Mouse (Mus musculus) left cerebral cortex, adult 9 months (tissue): Measurements from ENCODE around the gene Gm21985.

Source experiments
- DNase-seq, 2 experiments: peaks; one replicate each; pipeline ENCODE4 v3.0.0; 2022; ENCODE audit warnings: low spot score in 2 of 2

The Gm21985 gene

GRCm38 (mm10) chr2:112332051-112332898, 66.2 kb downstream of the Gm21985 start:
- DNase-seq, result no peak

- DNase-seq, result no peak
Measured at GRCm38 (mm10) chr2:112337211-112337610, 71.1 kb downstream of the Gm21985 start.

DNA sequence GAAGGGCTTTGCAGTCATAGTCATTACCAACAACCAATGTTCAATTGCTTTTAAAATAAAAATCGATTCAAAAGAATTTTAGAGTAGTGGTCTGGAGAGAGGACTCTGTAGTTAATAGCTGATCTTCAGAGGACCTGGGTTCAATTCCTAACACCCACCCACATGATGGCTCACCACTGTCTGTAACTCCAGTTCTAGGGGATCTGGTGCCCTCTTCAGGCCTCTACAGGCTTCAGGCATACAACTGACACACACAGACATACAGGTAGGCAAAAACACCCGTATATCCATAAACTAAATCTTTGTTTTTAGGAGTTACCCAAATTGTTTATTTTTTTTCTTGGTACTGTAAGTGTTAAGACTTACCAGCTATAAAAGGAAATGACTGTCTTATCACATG, 73.6 kb downstream of the Gm21985 start:
- DNase-seq, result no peak

DNA sequence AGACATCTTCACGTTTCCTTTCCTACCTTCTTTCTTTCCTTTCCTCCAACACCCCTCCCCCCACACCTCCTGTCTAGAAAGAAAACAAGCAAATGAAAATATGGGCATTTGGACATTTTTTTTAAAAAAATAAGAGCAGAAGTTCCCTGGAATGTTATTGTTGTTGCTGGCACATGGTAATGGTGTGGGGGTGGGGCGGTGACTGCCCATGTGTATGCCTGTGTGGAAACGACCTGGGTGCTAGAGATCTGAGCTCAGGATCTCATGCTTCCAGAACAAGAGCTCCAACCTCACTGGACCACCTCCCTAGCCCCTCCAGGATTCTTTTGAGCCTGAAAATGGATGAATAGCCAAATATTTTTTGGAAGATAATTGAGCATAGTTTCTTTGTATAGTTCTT, 75.0 kb downstream of the Gm21985 start:
- DNase-seq, result no peak

- no peak for DNase-seq
Measured at GRCm38 (mm10) chr2:112348246-112348645, 82.1 kb downstream of the Gm21985 start.

DNA sequence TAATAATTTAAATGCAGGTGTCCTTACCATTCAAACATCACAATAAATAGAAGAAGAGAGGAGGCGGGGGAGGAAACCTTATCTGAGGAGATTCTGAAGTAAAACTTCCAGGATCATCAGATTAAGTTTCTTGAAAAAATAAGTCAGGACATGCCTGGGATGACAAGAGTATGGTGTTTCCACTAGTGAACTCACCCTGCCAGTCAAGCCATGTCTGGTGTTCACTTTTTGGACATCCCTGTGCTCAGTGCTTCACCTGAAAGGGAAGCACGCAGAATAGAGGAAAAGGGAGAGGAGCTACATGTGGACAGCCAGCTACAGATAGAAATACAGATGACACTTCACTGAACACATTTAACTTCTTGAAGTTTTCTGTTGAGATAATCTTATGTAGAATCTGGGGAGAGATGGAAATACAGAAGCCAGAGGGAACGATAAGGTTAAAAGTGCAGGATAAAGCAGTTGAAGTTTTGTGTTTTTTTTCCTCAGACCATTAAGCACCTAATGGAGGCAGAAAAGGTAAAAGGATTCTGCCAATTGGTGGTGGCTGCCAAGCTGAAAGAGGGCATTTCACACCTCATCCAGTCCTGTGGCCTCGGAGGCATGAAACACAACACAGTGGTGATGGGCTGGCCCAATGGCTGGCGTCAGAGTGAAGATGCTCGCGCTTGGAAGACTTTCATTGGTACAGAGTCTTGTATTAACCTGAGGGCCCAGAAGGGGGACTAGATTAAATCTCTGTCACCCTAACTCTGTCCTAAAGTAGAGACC, 87.8 kb downstream of the Gm21985 start:
- no peak for DNase-seq

GRCm38 (mm10) chr2:112359611-112360010, 93.5 kb downstream of the Gm21985 start:
- no peak for DNase-seq

GRCm38 (mm10) chr2:112360012-112360780, 94.1 kb downstream of the Gm21985 start:
- no peak for DNase-seq

GRCm38 (mm10) chr2:112360781-112361169, 94.7 kb downstream of the Gm21985 start:
- DNase-seq, result no peak

- no peak for DNase-seq
Measured at GRCm38 (mm10) chr2:112367222-112367621, 101.1 kb downstream of the Gm21985 start.

DNA sequence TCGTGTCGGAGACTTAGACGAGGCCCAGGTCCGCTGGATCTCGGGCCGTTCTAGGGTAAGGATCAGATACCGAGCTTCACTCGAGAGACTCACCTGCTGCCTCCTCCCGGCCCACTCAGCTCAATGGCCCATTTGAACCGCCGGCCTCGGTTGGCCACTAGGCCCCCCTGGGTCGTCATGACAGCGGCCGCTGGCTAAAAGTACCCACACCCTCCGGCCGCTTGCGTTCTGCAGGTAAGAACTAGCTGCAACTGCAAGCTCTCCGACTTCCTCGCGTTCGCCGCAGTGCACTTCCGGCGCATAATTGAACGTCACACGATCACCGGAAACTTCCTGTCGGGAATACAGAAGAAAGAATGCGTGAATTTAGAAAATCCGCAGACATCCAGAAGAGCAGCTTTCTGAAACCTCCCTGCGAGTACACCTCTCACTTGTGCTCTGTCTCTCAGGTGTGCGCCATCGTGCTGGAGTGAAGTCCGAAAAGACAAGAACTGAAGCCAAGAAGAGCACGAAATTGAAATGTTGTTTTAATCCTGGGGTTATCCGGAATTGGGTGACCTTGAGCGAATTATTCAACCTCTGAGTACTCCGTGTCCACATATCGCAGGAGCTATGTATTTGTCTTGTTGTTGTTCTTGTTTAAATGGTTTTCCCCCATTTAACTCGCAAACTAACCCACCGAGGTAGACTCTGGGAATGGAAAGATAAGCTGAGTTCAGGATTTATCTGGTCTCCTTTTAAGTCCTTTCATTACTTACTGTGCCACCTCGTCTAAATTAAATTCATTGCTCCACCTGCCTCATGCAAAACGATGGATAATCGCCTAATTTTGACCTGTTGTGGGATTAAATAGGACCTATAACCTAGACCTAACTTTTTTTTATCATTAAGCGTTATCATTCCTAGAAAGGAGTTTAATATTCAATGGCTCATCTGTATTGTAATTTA, 101.9 kb downstream of the Gm21985 start, which contains the start of gene Emc4:
Gene Emc4, minus strand, starts transcription at position 302 of the 948 bp plus-strand sequence.
- DNase-seq, result peak; percentile 69 to 92

DNA sequence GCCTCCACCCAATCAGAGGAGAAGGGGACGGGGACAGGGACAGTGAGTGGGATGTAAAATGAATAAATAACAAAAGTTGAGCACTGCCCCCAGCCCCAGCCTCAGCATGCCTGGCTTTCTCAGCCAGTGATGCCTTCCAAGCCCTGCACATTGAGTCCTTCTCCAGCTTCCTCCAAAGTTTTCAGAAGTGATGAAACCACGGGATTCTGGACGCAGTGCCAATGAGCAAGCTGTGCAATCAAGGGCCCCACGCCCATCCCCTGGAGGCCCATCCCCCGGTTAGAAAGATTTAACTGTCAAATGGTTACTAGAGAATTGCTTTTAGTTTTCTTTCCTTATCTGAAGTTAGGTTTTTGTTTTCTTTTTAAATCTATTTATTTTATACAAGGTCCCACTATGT, 103.8 kb downstream of the Gm21985 start:
- no peak for DNase-seq

GRCm38 (mm10) chr2:112373141-112373540, 107.0 kb downstream of the Gm21985 start:
- DNase-seq, result no peak

DNA sequence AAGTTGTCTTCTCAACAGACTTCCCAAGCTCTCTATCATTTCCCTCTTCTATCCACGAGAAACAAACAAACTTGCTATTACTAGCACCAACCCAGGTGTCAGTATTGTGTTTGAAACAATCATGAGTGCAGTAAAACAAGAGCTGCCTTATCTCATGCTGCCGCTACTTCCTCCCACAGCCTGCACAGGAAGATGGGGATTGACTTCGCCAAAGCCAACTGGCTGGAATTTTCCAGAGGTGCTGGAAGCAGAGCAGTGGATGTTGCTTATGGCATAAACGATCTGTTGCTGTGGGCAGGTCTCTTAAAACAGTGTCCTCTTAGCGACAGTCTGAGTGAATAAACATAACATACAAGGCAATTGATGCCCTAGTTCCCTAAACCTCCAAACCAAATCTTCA, 108.5 kb downstream of the Gm21985 start:
- DNase-seq, result no peak

- DNase-seq, result peak; percentile 65 to 86
Measured at GRCm38 (mm10) chr2:112378973-112379898, 113.1 kb downstream of the Gm21985 start, which contains the start of gene Katnbl1. Gene Katnbl1, plus strand, starts transcription at chr2:112379211.

GRCm38 (mm10) chr2:112380131-112380530, 114.0 kb downstream of the Gm21985 start:
- DNase-seq, result no peak

GRCm38 (mm10) chr2:112381219-112381618, 115.1 kb downstream of the Gm21985 start:
- DNase-seq, result no peak

DNA sequence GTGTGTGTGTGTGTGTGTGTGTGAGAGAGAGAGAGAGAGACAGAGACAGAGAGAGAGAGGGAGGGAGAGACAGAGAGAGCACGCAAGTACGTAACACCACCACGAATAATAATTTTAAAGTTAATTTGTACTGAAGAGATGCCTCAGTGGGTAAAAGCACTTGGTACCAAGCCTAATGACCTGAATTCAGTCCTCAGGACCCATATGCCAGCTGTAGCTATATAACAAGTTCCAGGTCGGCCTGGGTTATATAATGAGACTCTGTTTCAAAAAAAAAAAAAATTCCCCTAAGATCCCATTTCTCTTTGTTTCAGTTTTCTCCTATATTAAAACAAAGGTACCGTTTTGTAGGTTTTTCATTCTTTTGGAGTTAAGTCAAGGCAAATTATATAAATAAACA, 124.7 kb downstream of the Gm21985 start:
- DNase-seq, result no peak

- no peak for DNase-seq
Measured at GRCm38 (mm10) chr2:112391346-112392000, 125.4 kb downstream of the Gm21985 start.
